Mouse (Mus musculus): Measurements from ENCODE around the gene Sit1. TPM values are rescaled to one million over a fixed set of nuclear protein-coding genes. Genes with fewer than 3 reads are reported as not detected.
A peak's percentile ranks its signal among the peaks of the same experiment; 100 is the strongest.
"Not testable (repeated sequence)": the region's sequence is repeated elsewhere in the genome, so short reads cannot be mapped to it uniquely, and the experiment has no call there.

The Sit1 gene
- total RNA-seq, 1 experiment from 2014 or later: not detected

DNA sequence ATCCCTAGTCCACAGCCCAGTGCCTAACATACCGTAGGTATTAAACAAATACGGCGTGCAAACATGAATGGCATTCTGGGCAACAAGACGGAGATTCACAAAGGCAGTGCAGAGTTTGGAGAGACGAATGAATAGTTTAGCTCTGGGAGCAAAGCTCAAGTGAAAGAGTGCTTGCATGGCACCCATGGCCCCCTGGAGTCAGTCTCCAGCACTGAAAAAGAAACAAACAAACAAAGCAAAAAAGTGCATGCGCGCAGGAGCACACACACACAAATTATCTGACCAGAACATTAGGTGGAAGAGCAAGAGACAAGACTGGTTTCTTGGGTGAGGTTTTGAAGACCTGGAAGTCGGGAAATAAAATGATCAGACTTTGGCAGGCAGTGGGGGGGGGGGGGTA lies 22.5 kb upstream of the Sit1 start:
- no peak for ATAC-seq (replicated peaks in 1 of 2; ENCODE audit: insufficient read depth in 1 of 2, low FRiP score in 2 of 2, low TSS enrichment in 1 of 2, low read depth in 1 of 2, poor library complexity in 2 of 2, severe bottlenecking in 2 of 2)

- peak; percentile 49 to 51; a peak in 3 of 4 replicates for ATAC-seq (replicated peaks in 1 of 2; ENCODE audit: insufficient read depth in 1 of 2, low FRiP score in 2 of 2, low TSS enrichment in 1 of 2, low read depth in 1 of 2, poor library complexity in 2 of 2, severe bottlenecking in 2 of 2)
These were observed 20.7 kb upstream of the Sit1 start for GRCm38 (mm10) chr4:43504269-43504668.

DNA sequence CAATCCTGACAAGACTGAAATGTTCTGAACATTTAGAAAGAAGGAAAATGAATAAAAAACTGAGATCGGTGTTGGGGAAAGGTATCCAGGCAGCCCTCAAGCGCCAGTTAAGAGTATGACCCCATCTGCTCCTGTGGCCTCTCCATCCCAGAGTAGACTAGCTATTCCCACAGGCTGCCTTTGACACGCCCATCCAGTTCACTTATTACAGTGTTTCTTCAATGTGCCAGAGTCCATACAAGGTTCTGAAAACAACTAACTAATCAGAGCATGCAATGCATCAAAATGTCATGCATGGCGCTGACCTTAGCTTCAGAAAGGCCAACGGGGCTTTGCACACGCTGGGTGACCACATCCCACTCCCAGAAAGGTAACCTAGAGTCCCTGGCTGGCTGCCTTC lies 20.0 kb upstream of the Sit1 start:
- ATAC-seq (replicated peaks in 1 of 2; ENCODE audit: insufficient read depth in 1 of 2, low FRiP score in 2 of 2, low TSS enrichment in 1 of 2, low read depth in 1 of 2, poor library complexity in 2 of 2, severe bottlenecking in 2 of 2): no peak

- ATAC-seq (replicated peaks in 1 of 2; ENCODE audit: insufficient read depth in 1 of 2, low FRiP score in 2 of 2, low TSS enrichment in 1 of 2, low read depth in 1 of 2, poor library complexity in 2 of 2, severe bottlenecking in 2 of 2): no peak
These were observed 19.5 kb upstream of the Sit1 start for GRCm38 (mm10) chr4:43503041-43503440.

DNA sequence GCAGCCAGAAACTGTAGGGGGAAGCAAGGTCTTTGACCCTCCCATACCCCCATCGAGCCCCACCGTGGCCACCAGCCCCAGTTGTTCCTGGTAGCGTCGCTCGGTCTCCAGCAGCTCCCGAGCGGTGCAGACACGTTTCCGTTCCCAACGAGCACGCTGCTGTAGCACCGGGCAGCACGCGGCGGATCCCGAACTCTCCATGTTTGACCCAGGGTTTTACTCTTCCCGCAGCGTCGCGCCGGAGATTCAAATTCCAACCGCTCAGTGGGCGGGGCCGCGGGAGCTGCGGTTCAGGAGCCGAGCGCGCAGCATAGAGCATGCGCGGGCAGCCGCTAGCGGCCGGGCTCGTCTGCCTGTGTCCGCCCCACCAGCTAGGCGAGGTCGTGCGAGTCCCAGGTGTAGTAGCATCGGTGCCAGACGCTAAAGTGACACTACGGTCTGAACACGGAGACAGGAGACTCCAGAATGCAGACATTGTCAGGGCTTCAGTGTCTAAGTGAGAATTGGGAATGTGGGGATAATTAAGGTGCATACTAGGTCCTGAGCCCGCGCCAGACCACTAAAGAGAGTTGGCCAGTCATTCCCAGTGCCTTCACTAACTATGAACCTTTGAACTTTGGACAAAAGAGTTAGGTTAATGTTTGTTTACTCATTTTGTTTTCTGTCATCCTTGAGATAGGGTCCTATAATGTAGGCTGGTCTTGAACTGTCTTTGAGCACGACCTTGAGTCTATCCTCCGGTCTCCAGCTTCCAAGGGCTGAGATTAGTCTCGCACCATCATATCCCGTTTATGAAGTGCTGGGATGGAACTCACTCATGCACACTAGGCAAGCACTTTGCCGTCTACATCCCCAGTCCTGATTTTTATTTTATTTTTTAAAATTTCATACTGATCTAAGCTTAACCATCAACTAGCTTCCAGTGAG lies 16.1 kb upstream of the Sit1 start, which contains the start of gene Arhgef39:
TSS of gene Arhgef39 (minus strand) at position 289 of the 927 bp plus-strand sequence.
- peak; percentile 25 to 69; a peak in 3 of 4 replicates for ATAC-seq (replicated peaks in 1 of 2; ENCODE audit: insufficient read depth in 1 of 2, low FRiP score in 2 of 2, low TSS enrichment in 1 of 2, low read depth in 1 of 2, poor library complexity in 2 of 2, severe bottlenecking in 2 of 2)

- peak; percentile 16 to 32; a peak in 2 of 4 replicates for ATAC-seq (replicated peaks in 1 of 2; ENCODE audit: insufficient read depth in 1 of 2, low FRiP score in 2 of 2, low TSS enrichment in 1 of 2, low read depth in 1 of 2, poor library complexity in 2 of 2, severe bottlenecking in 2 of 2)
These were observed 15.4 kb upstream of the Sit1 start for GRCm38 (mm10) chr4:43498983-43499382.

DNA sequence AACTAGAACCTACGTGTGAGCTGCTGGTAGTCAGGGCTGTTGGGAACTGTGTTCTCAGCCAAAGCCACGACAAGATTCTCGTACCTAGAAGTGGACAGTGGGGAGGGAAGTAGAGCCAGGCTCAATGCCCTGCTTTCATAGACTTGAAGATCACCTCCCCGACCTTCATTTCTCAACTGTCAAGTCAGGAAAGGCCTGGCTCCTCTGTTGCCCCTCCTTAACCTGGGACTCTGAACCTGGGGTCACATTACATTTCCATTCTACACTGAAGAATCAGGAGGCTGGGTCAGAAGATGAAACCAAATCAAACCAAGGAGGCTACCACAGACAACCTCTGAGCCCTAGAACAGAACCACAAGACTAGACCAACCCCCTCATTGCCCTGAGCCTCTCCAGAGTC lies 14.4 kb upstream of the Sit1 start:
- no peak for ATAC-seq (replicated peaks in 1 of 2; ENCODE audit: insufficient read depth in 1 of 2, low FRiP score in 2 of 2, low TSS enrichment in 1 of 2, low read depth in 1 of 2, poor library complexity in 2 of 2, severe bottlenecking in 2 of 2)

GRCm38 (mm10) chr4:43497405-43497804 lies 13.9 kb upstream of the Sit1 start:
- no peak for ATAC-seq (replicated peaks in 1 of 2; ENCODE audit: insufficient read depth in 1 of 2, low FRiP score in 2 of 2, low TSS enrichment in 1 of 2, low read depth in 1 of 2, poor library complexity in 2 of 2, severe bottlenecking in 2 of 2)

- no peak for ATAC-seq (replicated peaks in 1 of 2; ENCODE audit: insufficient read depth in 1 of 2, low FRiP score in 2 of 2, low TSS enrichment in 1 of 2, low read depth in 1 of 2, poor library complexity in 2 of 2, severe bottlenecking in 2 of 2)
These were observed 13.1 kb upstream of the Sit1 start for GRCm38 (mm10) chr4:43496587-43496986.

DNA sequence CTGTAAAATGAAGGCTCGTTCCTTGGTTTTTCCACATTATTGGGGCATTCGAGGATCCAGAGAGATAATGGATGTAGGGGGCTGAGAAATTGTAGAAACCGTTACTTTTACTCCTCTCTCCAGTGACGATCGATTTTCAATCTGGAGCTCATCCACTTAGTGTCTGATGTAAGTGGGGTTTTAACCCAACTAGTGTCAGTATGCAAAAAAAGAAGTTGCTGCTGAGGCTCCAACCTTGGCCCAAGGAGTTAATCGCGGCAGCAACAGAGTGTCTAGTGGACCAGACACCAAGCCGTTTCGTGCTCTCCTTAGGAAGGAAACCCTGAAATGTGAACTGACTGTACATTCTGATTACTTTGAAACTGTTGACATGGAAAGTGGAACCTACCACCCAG lies 10.3 kb upstream of the Sit1 start:
- ATAC-seq (replicated peaks in 1 of 2; ENCODE audit: insufficient read depth in 1 of 2, low FRiP score in 2 of 2, low TSS enrichment in 1 of 2, low read depth in 1 of 2, poor library complexity in 2 of 2, severe bottlenecking in 2 of 2): no peak

DNA sequence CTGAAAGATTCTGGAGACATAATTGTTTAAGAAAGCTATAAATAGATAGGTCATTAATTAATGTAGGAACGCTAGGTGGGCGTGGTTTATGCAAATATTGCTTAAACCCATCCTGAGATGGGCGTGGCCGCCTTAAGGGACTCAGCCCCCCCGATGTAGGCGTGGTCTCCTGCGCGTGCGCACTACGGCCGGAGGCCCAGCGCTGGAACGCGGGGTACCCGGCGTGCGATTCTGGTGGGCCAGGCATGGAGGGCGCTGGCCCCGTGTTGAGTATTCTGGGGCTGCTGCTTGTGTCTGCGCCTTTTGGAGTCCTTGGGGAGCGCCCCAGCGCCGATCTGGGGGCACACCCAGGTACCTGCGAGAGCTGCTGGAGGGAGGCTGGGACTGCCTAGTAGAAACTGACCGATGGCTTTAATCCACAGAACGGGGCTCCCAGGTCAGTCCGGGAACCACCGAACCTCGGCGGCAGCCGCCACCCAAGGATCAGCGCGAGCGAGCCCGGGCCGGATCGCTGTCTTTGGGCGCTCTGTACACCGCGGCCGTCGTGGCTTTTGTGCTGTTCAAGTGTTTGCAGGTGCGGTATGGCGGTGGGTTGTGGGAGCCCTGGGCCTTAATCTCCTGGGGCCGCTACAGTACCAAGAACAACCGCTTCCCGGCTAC lies 9.8 kb upstream of the Sit1 start:
- peak; percentile 75 for ATAC-seq (replicated peaks in 1 of 2; ENCODE audit: insufficient read depth in 1 of 2, low FRiP score in 2 of 2, low TSS enrichment in 1 of 2, low read depth in 1 of 2, poor library complexity in 2 of 2, severe bottlenecking in 2 of 2)

DNA sequence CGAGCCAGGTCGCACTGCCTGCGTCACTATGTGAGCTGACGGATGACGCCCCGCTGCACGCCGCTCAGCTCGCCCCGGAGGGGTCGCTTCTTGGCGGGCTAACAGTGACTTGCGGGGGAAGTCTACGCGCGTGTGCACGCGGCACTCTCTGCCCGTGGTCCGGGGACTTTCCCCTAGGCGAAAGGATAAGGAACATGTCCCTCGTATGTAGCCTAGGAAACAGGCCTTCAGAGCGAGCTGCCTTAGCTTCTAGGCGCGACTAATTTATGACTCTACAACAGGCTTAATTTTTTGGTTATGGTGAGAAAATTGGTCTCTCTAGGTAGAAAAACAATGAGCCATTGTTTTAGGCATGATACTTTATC lies 9.3 kb upstream of the Sit1 start, which contains the start of gene Ccdc107:
TSS of gene Ccdc107 (plus strand) at position 80 of the 365 bp plus-strand sequence.
- peak; percentile 93 to 95 for ATAC-seq (replicated peaks in 1 of 2; ENCODE audit: insufficient read depth in 1 of 2, low FRiP score in 2 of 2, low TSS enrichment in 1 of 2, low read depth in 1 of 2, poor library complexity in 2 of 2, severe bottlenecking in 2 of 2)

DNA sequence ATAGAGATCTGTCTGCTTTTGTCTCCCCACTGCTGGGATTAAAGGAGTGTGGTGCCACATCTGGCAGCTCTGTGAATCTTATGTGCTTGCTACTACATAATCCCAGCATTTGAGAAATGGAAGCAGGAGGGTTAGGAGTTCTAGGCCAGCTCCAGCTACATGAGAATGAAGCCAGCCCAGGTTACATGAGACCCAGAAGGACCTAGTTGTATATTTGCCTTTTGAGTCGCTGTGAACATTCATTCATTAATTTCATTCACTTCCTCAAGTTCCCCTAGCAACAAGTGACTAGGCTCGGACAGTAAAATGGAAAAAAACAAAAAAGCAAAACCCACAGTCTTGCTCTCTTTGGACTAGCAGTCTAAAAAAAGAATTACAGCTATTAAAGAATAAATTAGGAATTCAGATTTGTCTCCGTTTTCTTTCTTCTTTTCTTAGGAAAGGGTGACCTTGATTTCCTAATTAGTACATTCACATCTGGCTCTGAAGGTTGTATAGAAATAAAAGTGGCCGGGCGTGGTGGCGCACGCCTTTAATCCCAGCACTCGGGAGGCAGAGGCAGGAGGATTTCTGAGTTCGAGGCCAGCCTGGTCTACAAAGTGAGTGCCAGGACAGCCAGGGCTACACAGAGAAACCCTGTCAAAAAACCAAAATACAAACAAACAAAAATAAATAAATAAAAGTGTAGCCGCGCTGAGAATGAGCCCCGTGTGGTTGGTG lies 8.7 kb upstream of the Sit1 start:
- ATAC-seq (replicated peaks in 1 of 2; ENCODE audit: insufficient read depth in 1 of 2, low FRiP score in 2 of 2, low TSS enrichment in 1 of 2, low read depth in 1 of 2, poor library complexity in 2 of 2, severe bottlenecking in 2 of 2): no peak

- no peak for ATAC-seq (replicated peaks in 1 of 2; ENCODE audit: insufficient read depth in 1 of 2, low FRiP score in 2 of 2, low TSS enrichment in 1 of 2, low read depth in 1 of 2, poor library complexity in 2 of 2, severe bottlenecking in 2 of 2)
These were observed 7.3 kb upstream of the Sit1 start for GRCm38 (mm10) chr4:43490801-43491200.

DNA sequence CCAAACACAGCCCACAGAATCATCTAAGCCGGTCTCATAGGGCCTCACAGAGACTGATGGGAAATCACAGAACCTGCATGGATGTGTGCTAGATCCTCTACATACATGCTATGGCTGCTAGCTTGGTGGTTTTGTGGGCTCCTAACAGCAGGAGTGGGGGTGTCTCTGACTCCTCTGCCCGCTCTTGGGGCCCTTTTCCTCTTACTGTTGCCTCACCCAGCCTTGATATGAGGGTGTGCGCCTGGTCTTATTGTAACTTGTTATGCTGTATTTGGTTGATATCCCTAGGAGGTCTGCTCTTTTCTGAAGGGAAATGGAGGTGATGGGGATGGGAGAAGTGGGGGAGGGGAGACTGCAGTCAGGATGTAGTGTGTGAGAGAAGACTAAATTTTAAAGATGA lies 6.1 kb upstream of the Sit1 start:
- no peak for ATAC-seq (replicated peaks in 1 of 2; ENCODE audit: insufficient read depth in 1 of 2, low FRiP score in 2 of 2, low TSS enrichment in 1 of 2, low read depth in 1 of 2, poor library complexity in 2 of 2, severe bottlenecking in 2 of 2)

- ATAC-seq (replicated peaks in 1 of 2; ENCODE audit: insufficient read depth in 1 of 2, low FRiP score in 2 of 2, low TSS enrichment in 1 of 2, low read depth in 1 of 2, poor library complexity in 2 of 2, severe bottlenecking in 2 of 2): not testable (repeated sequence)
These were observed 2.1 kb upstream of the Sit1 start for GRCm38 (mm10) chr4:43485666-43486065.

DNA sequence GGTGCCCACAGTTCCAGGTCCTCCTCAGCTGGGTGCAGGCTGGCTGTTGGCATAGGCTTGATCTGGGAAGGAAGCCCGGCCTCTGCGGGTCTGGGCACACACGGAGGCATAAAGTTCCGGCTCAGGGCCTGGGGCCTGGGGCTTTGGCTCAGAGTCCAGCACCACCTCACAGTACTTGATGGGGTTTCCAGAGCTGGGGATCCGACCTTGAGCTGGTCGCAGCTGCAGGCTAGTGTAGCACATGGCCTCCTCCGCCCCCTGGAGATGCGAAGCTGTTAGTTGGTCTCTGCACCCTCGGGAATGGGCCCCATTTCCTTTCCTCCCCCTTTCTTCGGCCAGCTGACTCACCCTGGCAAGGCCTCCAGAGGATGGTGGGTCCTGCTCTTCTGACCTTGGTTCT lies 943 bp downstream of the Sit1 start:
- ATAC-seq (replicated peaks in 1 of 2; ENCODE audit: insufficient read depth in 1 of 2, low FRiP score in 2 of 2, low TSS enrichment in 1 of 2, low read depth in 1 of 2, poor library complexity in 2 of 2, severe bottlenecking in 2 of 2): no peak
